Mouse (Mus musculus): ENCODE results near the gene Chrna7.

DNA sequence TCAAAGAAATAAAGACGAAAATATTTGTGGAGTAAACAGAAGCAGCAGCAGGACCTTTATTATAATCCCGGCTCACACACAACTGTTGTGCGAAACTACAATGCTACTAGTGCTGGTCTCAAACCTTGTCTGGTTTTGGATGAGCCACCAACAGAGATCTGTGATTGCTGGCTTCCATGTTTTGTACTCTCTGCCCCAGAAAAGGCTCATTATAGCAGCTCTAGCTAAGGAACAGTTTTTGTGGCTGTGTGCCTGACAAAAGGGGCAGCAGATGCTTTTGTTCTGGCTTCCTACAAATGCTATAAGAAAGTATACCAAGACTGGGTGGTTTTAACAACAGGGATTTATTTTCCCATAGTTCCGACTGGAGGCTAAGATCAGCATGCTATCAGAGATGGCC, 126.4 kb downstream of the Chrna7 start:
- no peak for TF ChIP-seq CTCF (IDR thresholded peaks at IDR 0.05; ENCODE audit: low read depth, low read length)
- no peak for TF ChIP-seq POLR2A (IDR thresholded peaks at IDR 0.05; ENCODE audit: extremely low read depth, insufficient read depth, low read length)
